Mouse (Mus musculus) spleen, postnatal 14 days (tissue): ENCODE data around the gene Hoxa6.

Experiments used
- DNase-seq, 2 experiments: peaks; one replicate each; pipeline ENCODE4 v3.0.0; 2021 to 2022; ENCODE audit warnings: low spot score in 2 of 2

The Hoxa6 gene

GRCm38 (mm10) chr6:52180213-52180710 is 28.3 kb downstream of the Hoxa6 start:
- DNase-seq = no peak

- DNase-seq = no peak
These were observed 28.8 kb downstream of the Hoxa6 start for GRCm38 (mm10) chr6:52179690-52180089.

GRCm38 (mm10) chr6:52178918-52179665 is 29.4 kb downstream of the Hoxa6 start:
- DNase-seq = no peak

- DNase-seq = no peak
These were observed 30.7 kb downstream of the Hoxa6 start for GRCm38 (mm10) chr6:52177806-52178205.

- DNase-seq = no peak
These were observed 31.3 kb downstream of the Hoxa6 start, which contains the start of gene 5730596B20Rik for GRCm38 (mm10) chr6:52177061-52177735. Gene 5730596B20Rik, plus strand, starts transcription at chr6:52177498.

- no peak for DNase-seq
These were observed 32.1 kb downstream of the Hoxa6 start for GRCm38 (mm10) chr6:52176391-52176790.

- DNase-seq = no peak
These were observed 32.7 kb downstream of the Hoxa6 start for GRCm38 (mm10) chr6:52175864-52176263.

GRCm38 (mm10) chr6:52174968-52175751 is 33.4 kb downstream of the Hoxa6 start:
- no peak for DNase-seq

- no peak for DNase-seq
These were observed 34.9 kb downstream of the Hoxa6 start for GRCm38 (mm10) chr6:52173648-52174047.

- no peak for DNase-seq
These were observed 36.0 kb downstream of the Hoxa6 start for GRCm38 (mm10) chr6:52172501-52172900.

- DNase-seq = no peak
These were observed 36.6 kb downstream of the Hoxa6 start for GRCm38 (mm10) chr6:52171938-52172337.

- DNase-seq = no peak
These were observed 37.2 kb downstream of the Hoxa6 start for GRCm38 (mm10) chr6:52171331-52171730.

GRCm38 (mm10) chr6:52170898-52171223 is 37.7 kb downstream of the Hoxa6 start:
- DNase-seq = no peak

- DNase-seq = no peak
These were observed 38.2 kb downstream of the Hoxa6 start for GRCm38 (mm10) chr6:52170166-52170897.

- DNase-seq = no peak
These were observed 38.9 kb downstream of the Hoxa6 start for GRCm38 (mm10) chr6:52169499-52170165.

- DNase-seq = no peak
These were observed 40.1 kb downstream of the Hoxa6 start for GRCm38 (mm10) chr6:52168191-52169055.

- DNase-seq = no peak
These were observed 40.8 kb downstream of the Hoxa6 start for GRCm38 (mm10) chr6:52167736-52168161.

- no peak for DNase-seq
These were observed 41.3 kb downstream of the Hoxa6 start for GRCm38 (mm10) chr6:52167176-52167575.

GRCm38 (mm10) chr6:52166431-52167077 is 42.0 kb downstream of the Hoxa6 start:
- no peak for DNase-seq
